Mouse (Mus musculus) layer of hippocampus, postnatal 10 days (tissue): ENCODE results near the gene Gm17402. TPM values are rescaled to one million over a fixed set of nuclear protein-coding genes. Genes with fewer than 3 reads are reported as not detected.

Experiments used
- DNase-seq, 2 experiments: peaks; one replicate each; pipeline ENCODE4 v3.0.0; 2021; ENCODE audit warnings: low spot score in 2 of 2
- long read RNA-seq: library from polyadenylated mRNA; stranded (forward); transcript quantifications from one replicate; pipeline ENCODE4 v2.0.0, GENCODE M21; 2023
- total RNA-seq, 2 experiments: library from RNA; stranded (reverse); gene quantifications; 2 replicates each; pipeline ENCODE4 v1.2.3; 2021

The Gm17402 gene
- not detected for total RNA-seq
- long read RNA-seq: 0 reads

- DNase-seq: no peak
Observed at GRCm38 (mm10) chr3:67375063-67375462, at the start of gene Gm17402. Gene Gm17402 (minus strand): TSS chr3:67375163.

GRCm38 (mm10) chr3:67378215-67378614 lies 3.3 kb upstream of the Gm17402 start:
- no peak for DNase-seq

- DNase-seq: no peak
Observed at GRCm38 (mm10) chr3:67374360-67374778, 594 bp downstream of the Gm17402 start.

- DNase-seq: peak; percentile 89 to 91
Observed at GRCm38 (mm10) chr3:67373872-67374271, 1.1 kb downstream of the Gm17402 start, which contains the start of gene Mlf1. Gene Mlf1 (plus strand): TSS chr3:67374097.

GRCm38 (mm10) chr3:67372781-67373180 lies 2.2 kb downstream of the Gm17402 start:
- DNase-seq: no peak

- DNase-seq: no peak
Observed at GRCm38 (mm10) chr3:67372194-67372593, 2.8 kb downstream of the Gm17402 start.

GRCm38 (mm10) chr3:67369407-67370079 lies 5.4 kb downstream of the Gm17402 start:
- no peak for DNase-seq

GRCm38 (mm10) chr3:67367481-67367880 lies 7.5 kb downstream of the Gm17402 start:
- no peak for DNase-seq

GRCm38 (mm10) chr3:67366087-67366892 lies 8.7 kb downstream of the Gm17402 start:
- DNase-seq: no peak

- DNase-seq: no peak
Observed at GRCm38 (mm10) chr3:67358376-67358775, 16.6 kb downstream of the Gm17402 start.

- no peak for DNase-seq
Observed at GRCm38 (mm10) chr3:67352763-67353149, 22.2 kb downstream of the Gm17402 start.

- DNase-seq: peak; percentile 41 to 67
Observed at GRCm38 (mm10) chr3:67352128-67352762, 22.7 kb downstream of the Gm17402 start.

- DNase-seq: no peak
Observed at GRCm38 (mm10) chr3:67351406-67352127, 23.4 kb downstream of the Gm17402 start.

GRCm38 (mm10) chr3:67346674-67347073 lies 28.3 kb downstream of the Gm17402 start:
- DNase-seq: no peak

GRCm38 (mm10) chr3:67344599-67344998 lies 30.4 kb downstream of the Gm17402 start:
- DNase-seq: peak; percentile 77 to 80

- peak in 1 of 2 experiments; percentile 20 for DNase-seq
Observed at GRCm38 (mm10) chr3:67343004-67343662, 31.8 kb downstream of the Gm17402 start.

- DNase-seq: no peak
Observed at GRCm38 (mm10) chr3:67340921-67341320, 34.0 kb downstream of the Gm17402 start.

- no peak for DNase-seq
Observed at GRCm38 (mm10) chr3:67339558-67339957, 35.4 kb downstream of the Gm17402 start.

GRCm38 (mm10) chr3:67322422-67322821 lies 52.5 kb downstream of the Gm17402 start:
- no peak for DNase-seq
